Mouse (Mus musculus): ENCODE results near the gene Lad1. TPM values are rescaled to one million over a fixed set of nuclear protein-coding genes. Genes with fewer than 3 reads are reported as not detected.

Lad1 gene
- polyA plus RNA-seq, 1 experiment from 2014 or later = 1.3 TPM

GRCm38 (mm10) chr1:135798492-135798891, 19.9 kb upstream of the Lad1 start:
- H3K27ac ChIP-seq (ENCODE audit: low read depth, low read length) = no peak overlapping the region
- no peak overlapping the region for H3K9ac ChIP-seq (ENCODE audit: low read length)
- H3K9me3 ChIP-seq (ENCODE audit: control insufficient read depth, low read length) = no peaks in the 10 kb centered on the region
- no peak for ATAC-seq (ENCODE audit: insufficient read depth, low FRiP score, low TSS enrichment)
- no peaks in the 10 kb centered on the region for H3K36me3 ChIP-seq (ENCODE audit: control insufficient read depth, insufficient read depth, low read length)
- H3K4me1 ChIP-seq (ENCODE audit: control insufficient read depth, insufficient read depth, low read length) = 0 out of 2 replicates have a peak, but pooled peaks cover 1% of the 10 kb centered on the region
- no peak overlapping the region for H3K4me3 ChIP-seq (ENCODE audit: low read depth, low read length)
- no peak overlapping the region for H3K4me2 ChIP-seq (ENCODE audit: low read depth)
- H3K27me3 ChIP-seq (ENCODE audit: control insufficient read depth, insufficient read depth, low read length) = no peaks in the 10 kb centered on the region
- DNase-seq (ENCODE audit: low spot score) = no peak
- 88% methylated on average over 1 of the region's 1 CpGs for WGBS

- Histone ChIP-seq H3K9me3 (ENCODE audit: control insufficient read depth, low read length) (no peaks in the 10 kb centered on the region), H3K4me2 (ENCODE audit: low read depth) (no peak overlapping the region), H3K9ac (ENCODE audit: low read length) (no peak overlapping the region), H3K27ac (ENCODE audit: low read depth, low read length) (no peak overlapping the region), H3K4me1 (ENCODE audit: control insufficient read depth, insufficient read depth, low read length) (no peaks in the 10 kb centered on the region), H3K4me3 (ENCODE audit: low read depth, low read length) (no peak overlapping the region), H3K36me3 (ENCODE audit: control insufficient read depth, insufficient read depth, low read length) (no peaks in the 10 kb centered on the region), H3K27me3 (ENCODE audit: control insufficient read depth, insufficient read depth, low read length) (no peaks in the 10 kb centered on the region)
- ATAC-seq (ENCODE audit: insufficient read depth, low FRiP score, low TSS enrichment) (no peak), DNase-seq (ENCODE audit: low spot score) (no peak)
- 60% methylated on average over 8 of the region's 8 CpGs for WGBS
Observed at GRCm38 (mm10) chr1:135799109-135799627, 19.2 kb upstream of the Lad1 start.

- Histone ChIP-seq H3K9ac (ENCODE audit: low read length) (no peak overlapping the region), H3K4me2 (ENCODE audit: low read depth) (no peak overlapping the region), H3K27me3 (ENCODE audit: control insufficient read depth, insufficient read depth, low read length) (no peaks in the 10 kb centered on the region), H3K9me3 (ENCODE audit: control insufficient read depth, low read length) (no peaks in the 10 kb centered on the region), H3K36me3 (ENCODE audit: control insufficient read depth, insufficient read depth, low read length) (no peaks in the 10 kb centered on the region), H3K4me1 (ENCODE audit: control insufficient read depth, insufficient read depth, low read length) (no peaks in the 10 kb centered on the region), H3K4me3 (ENCODE audit: low read depth, low read length) (no peak overlapping the region), H3K27ac (ENCODE audit: low read depth, low read length) (no peak overlapping the region)
- ATAC-seq (ENCODE audit: insufficient read depth, low FRiP score, low TSS enrichment) (no peak), DNase-seq (ENCODE audit: low spot score) (no peak)
- 53% methylated on average over 8 of the region's 8 CpGs for WGBS
Observed at GRCm38 (mm10) chr1:135800192-135800950, 18.0 kb upstream of the Lad1 start.

- Histone ChIP-seq H3K4me2 (ENCODE audit: low read depth) (no peak overlapping the region), H3K9ac (ENCODE audit: low read length) (no peak overlapping the region), H3K4me1 (ENCODE audit: control insufficient read depth, insufficient read depth, low read length) (no peaks in the 10 kb centered on the region), H3K27me3 (ENCODE audit: control insufficient read depth, insufficient read depth, low read length) (no peaks in the 10 kb centered on the region), H3K27ac (ENCODE audit: low read depth, low read length) (no peak overlapping the region), H3K9me3 (ENCODE audit: control insufficient read depth, low read length) (no peaks in the 10 kb centered on the region), H3K4me3 (ENCODE audit: low read depth, low read length) (no peak overlapping the region), H3K36me3 (ENCODE audit: control insufficient read depth, insufficient read depth, low read length) (no peaks in the 10 kb centered on the region)
- ATAC-seq (ENCODE audit: insufficient read depth, low FRiP score, low TSS enrichment) = no peak
- WGBS = 27% methylated on average over 10 of the region's 10 CpGs
- no peak for DNase-seq (ENCODE audit: low spot score)
Observed at GRCm38 (mm10) chr1:135807546-135807945, 10.9 kb upstream of the Lad1 start.

- ATAC-seq (ENCODE audit: insufficient read depth, low FRiP score, low TSS enrichment) (no peak), DNase-seq (ENCODE audit: low spot score) (no peak)
- Histone ChIP-seq H3K4me2 (ENCODE audit: low read depth) (no peak overlapping the region), H3K9me3 (ENCODE audit: control insufficient read depth, low read length) (no peaks in the 10 kb centered on the region), H3K4me3 (ENCODE audit: low read depth, low read length) (no peak overlapping the region), H3K27me3 (ENCODE audit: control insufficient read depth, insufficient read depth, low read length) (no peaks in the 10 kb centered on the region), H3K4me1 (ENCODE audit: control insufficient read depth, insufficient read depth, low read length) (no peaks in the 10 kb centered on the region), H3K27ac (ENCODE audit: low read depth, low read length) (no peak overlapping the region), H3K36me3 (ENCODE audit: control insufficient read depth, insufficient read depth, low read length) (no peaks in the 10 kb centered on the region), H3K9ac (ENCODE audit: low read length) (no peak overlapping the region)
- WGBS = 35% methylated on average over 2 of the region's 2 CpGs
Observed at GRCm38 (mm10) chr1:135810180-135810579, 8.2 kb upstream of the Lad1 start.

GRCm38 (mm10) chr1:135811016-135811646, 7.3 kb upstream of the Lad1 start:
- no peak overlapping the region for H3K4me2 ChIP-seq (ENCODE audit: low read depth)
- H3K4me1 ChIP-seq (ENCODE audit: control insufficient read depth, insufficient read depth, low read length) = no peaks in the 10 kb centered on the region
- H3K27ac ChIP-seq (ENCODE audit: low read depth, low read length) = no peak overlapping the region
- ATAC-seq (ENCODE audit: insufficient read depth, low FRiP score, low TSS enrichment) (no peak), DNase-seq (ENCODE audit: low spot score) (peak; percentile 83)
- no peak overlapping the region for H3K9ac ChIP-seq (ENCODE audit: low read length)
- H3K27me3 ChIP-seq (ENCODE audit: control insufficient read depth, insufficient read depth, low read length) = no peaks in the 10 kb centered on the region
- H3K36me3 ChIP-seq (ENCODE audit: control insufficient read depth, insufficient read depth, low read length) = no peaks in the 10 kb centered on the region
- 28% methylated on average over 7 of the region's 7 CpGs for WGBS
- H3K9me3 ChIP-seq (ENCODE audit: control insufficient read depth, low read length) = no peaks in the 10 kb centered on the region
- no peak overlapping the region for H3K4me3 ChIP-seq (ENCODE audit: low read depth, low read length)

GRCm38 (mm10) chr1:135812205-135812604, 6.2 kb upstream of the Lad1 start:
- Histone ChIP-seq H3K27ac (ENCODE audit: low read depth, low read length) (no peak overlapping the region), H3K4me2 (ENCODE audit: low read depth) (no peak overlapping the region), H3K4me3 (ENCODE audit: low read depth, low read length) (no peak overlapping the region), H3K27me3 (ENCODE audit: control insufficient read depth, insufficient read depth, low read length) (peaks cover 5% of the 10 kb centered on the region), H3K36me3 (ENCODE audit: control insufficient read depth, insufficient read depth, low read length) (no peaks in the 10 kb centered on the region), H3K4me1 (ENCODE audit: control insufficient read depth, insufficient read depth, low read length) (no peaks in the 10 kb centered on the region), H3K9me3 (ENCODE audit: control insufficient read depth, low read length) (no peaks in the 10 kb centered on the region), H3K9ac (ENCODE audit: low read length) (no peak overlapping the region)
- WGBS = 87% methylated on average over 3 of the region's 3 CpGs
- no peak for ATAC-seq (ENCODE audit: insufficient read depth, low FRiP score, low TSS enrichment)
- no peak for DNase-seq (ENCODE audit: low spot score)

GRCm38 (mm10) chr1:135812618-135813017, 5.8 kb upstream of the Lad1 start:
- no peaks in the 10 kb centered on the region for H3K4me1 ChIP-seq (ENCODE audit: control insufficient read depth, insufficient read depth, low read length)
- DNase-seq (ENCODE audit: low spot score) (no peak), ATAC-seq (ENCODE audit: insufficient read depth, low FRiP score, low TSS enrichment) (no peak)
- H3K9me3 ChIP-seq (ENCODE audit: control insufficient read depth, low read length) = no peaks in the 10 kb centered on the region
- no peak overlapping the region for H3K4me3 ChIP-seq (ENCODE audit: low read depth, low read length)
- no peak overlapping the region for H3K9ac ChIP-seq (ENCODE audit: low read length)
- WGBS = 67% methylated on average over 2 of the region's 2 CpGs
- peaks cover 9% of the 10 kb centered on the region for H3K27me3 ChIP-seq (ENCODE audit: control insufficient read depth, insufficient read depth, low read length)
- H3K27ac ChIP-seq (ENCODE audit: low read depth, low read length) = no peak overlapping the region
- no peak overlapping the region for H3K4me2 ChIP-seq (ENCODE audit: low read depth)
- no peaks in the 10 kb centered on the region for H3K36me3 ChIP-seq (ENCODE audit: control insufficient read depth, insufficient read depth, low read length)

GRCm38 (mm10) chr1:135813071-135813470, 5.3 kb upstream of the Lad1 start:
- Histone ChIP-seq H3K4me2 (ENCODE audit: low read depth) (no peak overlapping the region), H3K36me3 (ENCODE audit: control insufficient read depth, insufficient read depth, low read length) (no peaks in the 10 kb centered on the region), H3K4me1 (ENCODE audit: control insufficient read depth, insufficient read depth, low read length) (no peaks in the 10 kb centered on the region), H3K27ac (ENCODE audit: low read depth, low read length) (no peak overlapping the region), H3K9ac (ENCODE audit: low read length) (no peak overlapping the region), H3K27me3 (ENCODE audit: control insufficient read depth, insufficient read depth, low read length) (peaks cover 14% of the 10 kb centered on the region), H3K4me3 (ENCODE audit: low read depth, low read length) (no peak overlapping the region), H3K9me3 (ENCODE audit: control insufficient read depth, low read length) (no peaks in the 10 kb centered on the region)
- ATAC-seq (ENCODE audit: insufficient read depth, low FRiP score, low TSS enrichment) = no peak
- DNase-seq (ENCODE audit: low spot score) = no peak
- WGBS = 75% methylated on average over 4 of the region's 4 CpGs
